Mouse (Mus musculus): ENCODE results near the gene Cldn5. TPM values are rescaled to one million over a fixed set of nuclear protein-coding genes. Genes with fewer than 3 reads are reported as not detected.

Cldn5 gene
- total RNA-seq, 2 experiments from 2014 or later, result 78.6 to 85.0 TPM

Other genes with a start within 250 kb of the Cldn5 start
- 1 to 10 TPM; 1.5 to 1.7 TPM for gene Tbx1, start 186.2 kb upstream of the Cldn5 start, total RNA-seq (2021)
- gene Gp1bb, start 154.4 kb upstream of the Cldn5 start, total RNA-seq (2021), result 1 to 10 TPM; 3.5 to 4.9 TPM
- gene Gm49601, start 150.4 kb upstream of the Cldn5 start, total RNA-seq (2021), result 100 to 1,000 TPM; 130 to 132 TPM
- 100 to 1,000 TPM; 703 to 707 TPM for gene Sept5, start 146.9 kb upstream of the Cldn5 start, total RNA-seq (2021)
- 100 to 1,000 TPM in 1 of 2 experiments, 10 to 100 TPM in 1; 91.3 to 100 TPM for gene Ufd1, start 34.9 kb downstream of the Cldn5 start, total RNA-seq (2021)
- 1 to 10 TPM; 2.7 to 3.8 TPM for gene Cdc45, start 35.1 kb downstream of the Cldn5 start, total RNA-seq (2021)
- 10 to 100 TPM; 24.5 to 26.7 TPM for gene 2510002D24Rik, start 59.7 kb downstream of the Cldn5 start, total RNA-seq (2021)
- gene Gm28539, start 59.7 kb downstream of the Cldn5 start, total RNA-seq (2021), result 10 to 100 TPM in 1 of 2 experiments, 1 to 10 TPM in 1; 6.8 to 16.1 TPM
- gene Mrpl40, start 100.0 kb downstream of the Cldn5 start, total RNA-seq (2021), result 10 to 100 TPM; 39.0 to 40.4 TPM
- 100 to 1,000 TPM in 1 of 2 experiments, 10 to 100 TPM in 1; 93.7 to 103 TPM for gene Hira, start 100.2 kb downstream of the Cldn5 start, total RNA-seq (2021)

Data from left cerebral cortex, postnatal 10 days (tissue).